ENCODE assay signal across 7 mouse cellular contexts in the genomic region with DNA sequence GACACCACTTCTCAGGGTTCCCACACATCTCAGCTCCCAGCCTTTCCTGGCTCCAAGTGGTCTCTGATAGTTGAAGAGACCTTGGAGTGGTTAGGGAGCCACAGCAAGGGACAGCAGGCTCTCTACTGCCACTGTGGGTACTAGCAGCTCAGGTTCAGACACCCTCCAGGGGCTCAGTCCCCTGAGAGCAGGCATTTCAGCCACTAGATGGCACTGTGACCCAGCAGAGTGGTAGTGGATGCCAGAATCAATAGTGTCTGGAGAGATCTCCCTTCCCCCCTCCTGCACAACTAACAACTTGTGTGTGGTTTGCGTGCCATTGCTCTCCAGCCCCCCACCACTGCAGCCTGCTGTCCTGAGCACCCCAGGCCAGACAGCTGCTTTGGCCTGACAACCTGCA.
DNase-seq lines count a peak whose midpoint lies in the region; ATAC-seq lines count a peak whose summit lies in the region.

No protein-coding gene starts in this region.

- peak; percentile 88 for DNase-seq in adrenal gland, postnatal 10 days
- peak; percentile 92 for DNase-seq in embryo, embryonic 10 days (ENCODE audit: low spot score)
- DNase-seq in gastrocnemius, postnatal 25 days = peak; percentile 35
- peak; percentile 80 for DNase-seq in kidney, adult 18-20 months
- DNase-seq in left cerebral cortex, postnatal 4 days = peak; percentile 86
- peak; percentile 53 for DNase-seq in naive thymus-derived CD4-positive, alpha-beta T cell, adult 2 months (ENCODE audit: low read depth)

- no peaks in the 10 kb centered on the region for H3K27me3 ChIP-seq in stomach, embryonic 14.5 days (ENCODE audit: control insufficient read depth, insufficient read depth, low read length)

- intact Hi-C loops in left cerebral cortex, postnatal 4 days (cut with DNase I) = loop anchor here (5.0 to 10.0 kb wide), 3 partner anchors 116 to 1079 kb away; a partner anchor contains a TSS

- peak; percentile 48; the same call in 1 of the 2 replicates for ATAC-seq in stomach, embryonic 14.5 days (ENCODE audit: insufficient number of reproducible peaks, insufficient read depth, low FRiP score, low read depth)

- 0 out of 2 replicates have a peak, but pooled peaks cover 4% of the 10 kb centered on the region for H3K4me1 ChIP-seq in stomach, embryonic 14.5 days (ENCODE audit: control insufficient read depth, insufficient read depth, low read length)

- H3K36me3 ChIP-seq in stomach, embryonic 14.5 days (ENCODE audit: control insufficient read depth, insufficient read depth, low read length) = no peaks in the 10 kb centered on the region

- 8% methylated on average over 1 of the region's 1 CpGs for WGBS in stomach, embryonic 14.5 days

- H3K27ac ChIP-seq in stomach, embryonic 14.5 days (ENCODE audit: low read length) = no peak overlapping the region

- H3K4me2 ChIP-seq in stomach, embryonic 14.5 days (replicated peaks; ENCODE audit: low read depth, low read length) = no peak overlapping the region

- H3K4me3 ChIP-seq in stomach, embryonic 14.5 days (ENCODE audit: low read depth, low read length) = no peak overlapping the region

- no peak overlapping the region for H3K9ac ChIP-seq in stomach, embryonic 14.5 days (replicated peaks; ENCODE audit: low read depth, low read length)

- H3K9me3 ChIP-seq in stomach, embryonic 14.5 days (ENCODE audit: control insufficient read depth, low read depth, low read length) = no peaks in the 10 kb centered on the region

Comparison
In these comparisons a context has a peak if more than half of its experiments do, and no peak if none do; other contexts are left out.
1. DNase-seq: peak in every context shown above with its lines; median percentile 92 in embryo, embryonic 10 days; 88 in adrenal gland, postnatal 10 days; 86 in left cerebral cortex, postnatal 4 days; 80 in kidney, adult 18-20 months; 53 in naive thymus-derived CD4-positive, alpha-beta T cell, adult 2 months; 35 in gastrocnemius, postnatal 25 days.